Mouse (Mus musculus) neutrophil, adult 5-6 weeks (primary cell): ENCODE data around the gene Slc50a1. TPM values are rescaled to one million over a fixed set of nuclear protein-coding genes. Genes with fewer than 3 reads are reported as not detected.

Experiments
- ATAC-seq: fragments of 151-379, 151-347 bp; 2 replicates; pipeline ENCODE4 v1.8.0; 2017; ENCODE audit warnings: mild to moderate bottlenecking, moderate TSS enrichment; ENCODE audit not compliant: insufficient number of reproducible peaks, poor library complexity, low FRiP score, severe bottlenecking; ENCODE audit errors: extremely low read depth
- total RNA-seq: library from RNA; stranded (forward); fragments of 200-1000 nt; gene quantifications from 2 replicates; pipeline ENCODE4 v1.2.3, GENCODE M21; 2017

Slc50a1 gene
- total RNA-seq, 1 experiment from 2014 or later = 99.3 TPM

- ATAC-seq = peak; percentile 68
Observed at GRCm38 (mm10) chr3:89243609-89244008, 26.8 kb downstream of the Slc50a1 start.

- peak; percentile 37 for ATAC-seq
Observed at GRCm38 (mm10) chr3:89242331-89242895, 28.0 kb downstream of the Slc50a1 start.

GRCm38 (mm10) chr3:89238494-89238893 is 31.9 kb downstream of the Slc50a1 start:
- ATAC-seq = no peak

DNA sequence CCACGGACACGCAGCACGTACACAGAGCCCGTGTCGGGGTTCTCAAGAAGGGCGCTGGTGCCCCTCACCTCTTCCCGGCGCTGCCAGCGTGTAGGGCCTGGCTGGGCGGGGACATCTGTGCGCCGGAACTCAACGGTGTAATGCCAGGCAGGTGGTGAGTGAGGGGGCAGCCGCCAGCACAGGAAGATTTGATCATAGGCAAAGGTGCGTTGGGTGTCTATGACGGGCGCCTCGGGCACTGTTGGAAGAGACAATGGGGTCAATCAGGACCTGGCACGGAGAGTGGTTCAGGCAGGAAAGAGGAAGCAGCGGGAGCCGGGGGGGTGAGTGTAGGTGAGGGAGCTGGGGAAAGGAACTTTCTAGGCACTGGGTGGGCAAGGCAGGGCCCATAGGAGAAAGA is 32.7 kb downstream of the Slc50a1 start:
- no peak for ATAC-seq

DNA sequence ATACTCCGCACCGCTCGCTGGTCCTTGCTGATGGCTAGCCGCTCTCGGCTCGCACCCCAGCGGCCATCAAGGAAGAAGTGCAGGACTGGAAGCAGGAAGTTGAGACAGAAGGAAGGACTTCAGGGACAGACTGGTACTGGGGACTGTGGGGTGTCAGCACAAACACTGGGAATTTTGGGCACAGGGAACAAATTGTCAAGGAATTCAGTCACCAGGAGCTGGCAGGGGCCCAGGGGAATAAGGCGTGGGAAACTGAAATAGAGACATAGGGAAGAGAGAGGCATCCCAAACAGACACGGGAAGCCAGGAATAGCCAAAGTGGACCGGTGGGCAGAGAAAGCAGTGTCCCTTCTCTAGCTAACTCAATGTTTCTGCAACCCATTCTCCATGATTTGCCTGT is 33.9 kb downstream of the Slc50a1 start:
- ATAC-seq = no peak

DNA sequence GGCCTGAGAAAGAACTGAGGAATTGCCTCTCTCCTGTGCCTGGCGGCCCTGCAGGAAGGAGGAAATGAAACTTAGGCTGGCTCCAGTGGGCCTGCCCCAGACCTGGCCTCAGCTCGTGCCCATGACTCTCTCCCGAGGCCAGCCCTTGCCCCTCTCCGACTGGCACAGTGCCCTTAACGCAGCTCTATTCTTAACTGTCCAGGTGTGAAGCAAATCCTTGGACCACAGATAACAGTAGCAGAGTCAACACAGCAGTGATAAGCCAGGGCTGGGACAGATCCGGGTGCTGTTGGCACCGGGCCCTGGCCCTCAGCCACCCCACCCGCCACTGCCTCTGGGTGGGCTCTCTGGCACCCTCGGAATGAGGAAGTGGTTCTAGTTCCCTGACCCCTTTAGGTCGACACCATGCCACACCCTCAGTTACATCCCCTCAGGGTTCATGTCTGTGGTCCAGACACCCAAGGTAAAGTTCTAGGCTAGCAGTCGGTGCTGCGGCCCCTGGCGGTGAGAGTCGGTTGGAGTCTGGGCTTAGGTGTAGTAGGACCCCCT is 36.7 kb downstream of the Slc50a1 start:
- ATAC-seq = peak; percentile 45

GRCm38 (mm10) chr3:89232614-89233013 is 37.8 kb downstream of the Slc50a1 start:
- no peak for ATAC-seq

DNA sequence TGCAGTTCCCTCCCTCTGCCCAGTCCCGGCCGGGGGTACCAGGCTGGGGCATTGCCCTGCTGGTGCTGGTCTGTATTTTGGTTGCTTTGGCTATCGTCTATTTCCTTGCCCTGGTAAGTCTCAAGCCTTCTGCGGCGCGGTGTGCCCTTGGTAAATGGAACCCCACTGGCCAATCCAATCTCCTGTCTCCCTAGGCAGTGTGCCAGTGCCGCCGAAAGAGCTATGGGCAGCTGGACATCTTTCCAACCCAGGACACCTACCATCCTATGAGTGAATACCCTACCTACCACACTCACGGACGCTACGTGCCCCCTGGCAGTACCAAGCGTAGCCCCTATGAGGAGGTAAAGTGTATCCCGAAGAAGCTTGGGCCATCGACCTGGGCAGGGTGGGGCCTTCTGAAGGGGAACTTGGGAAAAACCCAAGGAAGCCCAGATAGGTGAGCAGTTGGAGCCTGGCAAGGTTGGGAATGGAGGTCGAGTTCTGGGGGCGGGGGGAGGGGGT is 38.5 kb downstream of the Slc50a1 start:
- ATAC-seq = no peak

DNA sequence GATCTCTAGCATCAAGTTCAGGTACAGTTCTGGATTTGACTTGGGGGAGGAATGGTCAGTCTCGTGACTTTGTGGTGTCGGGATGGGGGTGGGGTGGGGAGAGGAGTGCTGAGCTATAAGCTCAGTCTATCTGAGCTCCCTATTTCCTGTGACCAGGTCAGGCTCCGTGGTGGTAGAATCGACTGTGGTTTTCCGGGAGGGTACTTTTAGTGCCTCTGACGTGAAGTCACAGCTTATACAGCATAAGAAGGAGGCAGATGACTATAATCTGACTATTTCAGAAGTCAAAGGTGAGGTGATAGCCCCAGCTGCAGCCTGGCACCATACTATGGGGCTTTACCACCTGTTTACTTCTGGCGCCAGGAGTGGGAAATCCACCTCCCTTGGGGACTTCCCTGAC is 39.0 kb downstream of the Slc50a1 start:
- ATAC-seq = no peak

GRCm38 (mm10) chr3:89230561-89230960 is 39.8 kb downstream of the Slc50a1 start:
- ATAC-seq = no peak

DNA sequence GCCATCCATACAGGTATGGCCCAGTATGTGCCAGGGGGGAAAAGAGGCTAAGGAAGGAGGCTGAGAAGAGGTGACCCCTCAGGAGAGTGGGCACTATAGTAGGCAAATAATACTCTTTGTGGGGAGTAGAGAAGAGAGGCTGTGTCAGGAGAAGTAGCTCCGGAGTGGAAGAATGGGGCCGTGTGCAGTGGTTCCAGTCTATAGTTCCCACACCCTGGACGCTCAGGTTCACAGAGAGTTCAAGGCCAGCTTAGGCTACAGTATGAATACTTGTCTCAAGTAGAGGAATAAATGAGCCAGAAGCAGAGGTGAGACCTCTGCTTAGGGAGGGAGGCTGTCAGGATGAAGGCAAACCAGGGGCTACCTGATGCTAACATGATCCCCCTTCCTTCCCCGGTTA is 41.1 kb downstream of the Slc50a1 start:
- ATAC-seq = no peak

- no peak for ATAC-seq
Observed at GRCm38 (mm10) chr3:89228836-89229235, 41.5 kb downstream of the Slc50a1 start, which contains the start of gene Muc1. Gene Muc1, plus strand, starts transcription at chr3:89229057.

DNA sequence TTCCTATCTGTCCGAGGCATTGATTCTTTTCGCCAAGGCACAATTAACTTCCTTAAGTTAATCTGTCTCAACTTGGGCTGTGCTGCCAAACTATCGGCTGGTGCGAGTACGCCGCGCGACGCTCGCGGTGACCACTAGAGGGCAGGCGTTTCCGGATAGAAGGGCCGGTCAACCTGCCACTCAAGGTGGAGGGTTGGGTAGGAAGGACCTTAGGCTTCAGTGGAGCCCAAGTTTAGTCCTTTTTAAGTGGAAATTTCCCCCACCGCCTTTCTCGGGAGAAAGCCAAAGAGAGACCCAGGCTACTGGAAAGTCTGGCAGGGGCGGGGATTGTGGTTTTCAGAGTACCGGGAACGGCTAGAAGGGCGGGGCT is 42.2 kb downstream of the Slc50a1 start:
- peak; percentile 82 for ATAC-seq

- ATAC-seq = 0 out of 2 replicates have a peak, but pooled peaks have one; percentile 7
Observed at GRCm38 (mm10) chr3:89227307-89228179, 42.8 kb downstream of the Slc50a1 start.

GRCm38 (mm10) chr3:89226900-89227299 is 43.5 kb downstream of the Slc50a1 start, which contains the start of gene Mtx1:
Gene Mtx1, minus strand, starts transcription at chr3:89227088.
- no peak for ATAC-seq

GRCm38 (mm10) chr3:89226361-89226760 is 44.0 kb downstream of the Slc50a1 start:
- no peak for ATAC-seq

GRCm38 (mm10) chr3:89225918-89226317 is 44.5 kb downstream of the Slc50a1 start:
- no peak for ATAC-seq

DNA sequence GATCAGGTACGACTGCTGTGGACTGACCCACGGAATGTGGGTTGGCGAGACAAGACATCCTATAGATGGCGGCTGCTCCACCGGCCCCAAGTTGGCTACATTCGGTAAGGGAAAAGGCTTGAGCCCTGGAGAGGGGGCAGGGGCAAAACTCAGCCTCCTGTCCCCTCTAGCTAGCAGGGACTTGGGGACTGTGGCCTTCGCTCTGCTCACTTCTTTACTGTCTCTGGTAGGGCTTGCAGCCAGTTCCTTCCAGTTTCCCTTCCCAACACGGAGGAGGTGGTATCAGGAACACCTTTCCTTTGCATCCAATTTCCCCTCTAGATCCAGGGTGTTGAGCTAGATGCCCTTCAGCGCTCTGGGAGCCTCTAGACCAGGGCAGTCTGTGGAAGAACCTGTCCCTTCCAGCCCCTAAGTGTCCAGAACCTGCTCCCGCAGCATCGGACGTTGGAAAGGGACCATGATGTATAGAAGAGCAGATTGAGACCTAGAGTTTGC is 45.0 kb downstream of the Slc50a1 start:
- ATAC-seq = no peak

- ATAC-seq = no peak
Observed at GRCm38 (mm10) chr3:89224796-89225195, 45.6 kb downstream of the Slc50a1 start.

- no peak for ATAC-seq
Observed at GRCm38 (mm10) chr3:89221167-89221566, 49.2 kb downstream of the Slc50a1 start.
